Mouse (Mus musculus) c-Kit-positive CD71-negative TER-119-negative erythroid progenitor cells, embryonic 14.5 days (primary cell): ENCODE data around the gene Col18a1.

ENCODE experiments used
- DNase-seq: peaks from one replicate; pipeline ENCODE4 v3.0.0-alpha.2; 2013; ENCODE audit warnings: low read depth

Gene Col18a1

DNA sequence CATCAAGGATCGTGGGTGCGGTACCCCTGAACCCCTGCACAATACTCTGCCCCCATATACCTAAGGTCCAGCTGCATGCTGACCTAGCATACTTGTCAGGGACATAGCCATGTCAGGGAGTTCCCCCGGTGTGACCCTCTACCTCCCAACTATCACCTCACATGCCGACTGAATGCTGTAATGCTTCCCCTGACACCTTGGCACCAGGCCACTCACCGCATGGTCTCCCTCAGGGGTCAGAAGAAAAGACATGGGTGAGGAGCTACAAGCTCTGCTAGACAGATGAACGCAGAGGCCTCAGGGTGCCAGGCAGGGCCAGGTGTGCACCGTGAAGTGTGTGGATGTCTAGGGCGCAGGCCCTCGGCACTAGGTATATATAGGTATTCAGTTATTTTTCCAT lies 56.3 kb downstream of the Col18a1 start:
- DNase-seq = no peak

GRCm38 (mm10) chr10:77108106-77108505 lies 58.2 kb downstream of the Col18a1 start:
- DNase-seq = no peak

GRCm38 (mm10) chr10:77104327-77104726 lies 62.0 kb downstream of the Col18a1 start:
- no peak for DNase-seq

GRCm38 (mm10) chr10:77103689-77104088 lies 62.7 kb downstream of the Col18a1 start:
- DNase-seq = no peak

- DNase-seq = no peak
These were observed 66.6 kb downstream of the Col18a1 start for GRCm38 (mm10) chr10:77099777-77100176.

DNA sequence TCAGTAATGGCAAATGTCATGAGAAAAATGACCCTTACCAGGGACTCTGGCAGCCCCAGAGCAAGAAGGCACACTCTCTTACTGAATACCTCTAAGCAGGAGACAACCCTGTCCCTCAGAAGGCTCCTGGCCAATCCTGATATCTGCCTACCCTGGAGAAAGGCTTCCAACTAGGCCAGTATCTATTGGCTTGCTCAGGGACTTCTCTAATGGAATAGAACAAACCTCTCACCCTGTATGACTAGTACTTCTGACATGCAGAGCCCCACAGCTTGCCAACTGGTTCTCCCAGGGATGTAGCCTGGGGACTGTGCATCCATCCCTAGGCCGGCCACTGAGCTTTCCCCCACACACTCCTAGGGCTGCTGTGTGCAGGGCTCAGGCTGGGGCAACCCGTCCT lies 67.7 kb downstream of the Col18a1 start:
- DNase-seq = no peak

DNA sequence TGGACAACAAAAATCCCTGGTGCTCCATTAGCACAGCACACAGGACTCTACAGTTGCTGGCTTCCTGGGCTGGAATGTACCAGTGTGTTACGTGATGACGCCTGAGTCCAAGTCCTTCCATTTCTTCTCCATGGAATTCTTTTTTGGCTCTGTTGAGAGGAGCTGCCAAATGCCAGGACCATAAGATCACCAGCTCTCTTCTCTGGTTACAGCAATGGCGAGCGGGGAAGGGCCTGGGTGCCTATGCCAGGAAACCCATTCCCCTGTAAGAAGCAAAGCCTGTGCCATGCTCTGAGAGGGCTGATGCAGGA lies 68.5 kb downstream of the Col18a1 start:
- DNase-seq = no peak

DNA sequence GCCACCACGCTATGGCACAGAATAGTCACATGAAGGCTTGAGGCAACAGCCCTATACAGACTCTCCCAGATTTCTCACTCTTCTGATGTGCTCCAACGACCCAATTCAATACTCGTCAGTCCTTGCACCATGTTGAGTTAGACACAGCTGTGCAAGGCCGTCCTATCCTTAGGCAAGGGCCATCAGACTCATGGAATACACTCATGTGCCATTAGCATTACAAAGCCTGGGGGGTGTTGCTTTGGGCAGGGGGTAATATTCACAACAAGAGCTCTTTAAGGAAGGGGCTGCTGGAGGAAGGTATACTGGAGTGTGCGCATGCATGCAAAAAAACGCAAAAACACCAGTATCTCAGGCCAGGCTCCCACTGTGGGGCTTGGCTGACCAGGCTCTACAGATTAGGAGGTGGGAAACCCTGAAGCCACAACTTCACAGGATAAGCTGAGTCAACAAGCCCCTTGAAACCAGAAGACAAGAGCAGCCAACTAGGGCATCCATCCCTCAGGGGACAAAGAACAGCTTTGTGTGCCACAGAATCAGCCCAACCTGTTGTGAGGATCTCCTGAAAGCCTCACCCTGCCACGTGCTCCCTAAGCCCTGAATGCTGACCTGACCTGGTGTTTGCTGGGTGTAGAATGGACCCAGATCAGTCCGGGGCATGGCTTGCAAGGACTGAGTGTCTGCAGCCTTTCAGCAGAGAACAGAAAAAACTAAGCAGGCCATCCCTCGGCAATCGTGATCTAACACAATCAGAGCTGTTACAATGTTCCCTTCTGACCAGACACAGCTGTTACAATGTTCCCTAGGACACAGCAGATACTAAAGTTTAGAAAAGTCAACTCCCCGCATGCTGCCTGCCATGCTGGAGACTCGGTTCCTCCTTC lies 69.1 kb downstream of the Col18a1 start:
- DNase-seq = no peak

DNA sequence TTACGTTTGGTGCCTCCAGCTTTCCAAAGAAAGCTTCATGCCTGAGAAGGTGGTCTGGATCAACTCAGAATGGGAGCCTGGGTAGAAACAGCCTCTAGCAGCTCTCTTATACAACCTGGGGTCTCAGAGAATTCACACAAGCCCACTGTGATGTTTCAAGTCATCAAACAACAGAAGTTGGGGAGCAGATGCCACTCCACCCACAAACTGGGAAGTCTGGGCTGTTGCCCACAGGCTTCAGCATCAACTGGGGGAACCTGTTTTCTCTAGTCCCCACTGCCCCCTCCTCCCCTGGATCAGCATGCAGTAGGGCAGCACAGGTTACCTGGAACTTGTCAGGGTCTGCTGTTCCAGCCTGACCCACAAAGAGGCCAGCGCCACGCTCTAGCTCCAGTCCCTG lies 70.7 kb downstream of the Col18a1 start:
- no peak for DNase-seq

DNA sequence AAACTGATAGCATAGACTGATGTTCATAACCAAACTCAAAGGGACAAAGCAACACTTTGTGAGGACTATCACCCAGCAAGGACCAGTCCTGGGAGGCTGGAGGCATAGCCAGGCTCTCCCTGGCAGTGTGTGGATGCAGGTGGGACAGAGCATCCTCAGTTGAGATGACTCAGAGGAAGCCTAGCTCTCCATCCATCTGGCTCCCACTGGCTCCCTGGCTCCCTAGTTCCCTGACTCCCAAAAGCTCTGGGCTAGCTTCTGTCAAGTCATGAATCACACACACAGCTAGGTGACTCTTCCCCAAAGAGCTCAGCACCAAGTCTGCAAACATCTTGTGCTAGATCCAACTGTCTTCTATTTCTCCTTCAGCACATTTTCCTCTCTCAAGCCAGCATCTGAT lies 72.5 kb downstream of the Col18a1 start:
- no peak for DNase-seq

DNA sequence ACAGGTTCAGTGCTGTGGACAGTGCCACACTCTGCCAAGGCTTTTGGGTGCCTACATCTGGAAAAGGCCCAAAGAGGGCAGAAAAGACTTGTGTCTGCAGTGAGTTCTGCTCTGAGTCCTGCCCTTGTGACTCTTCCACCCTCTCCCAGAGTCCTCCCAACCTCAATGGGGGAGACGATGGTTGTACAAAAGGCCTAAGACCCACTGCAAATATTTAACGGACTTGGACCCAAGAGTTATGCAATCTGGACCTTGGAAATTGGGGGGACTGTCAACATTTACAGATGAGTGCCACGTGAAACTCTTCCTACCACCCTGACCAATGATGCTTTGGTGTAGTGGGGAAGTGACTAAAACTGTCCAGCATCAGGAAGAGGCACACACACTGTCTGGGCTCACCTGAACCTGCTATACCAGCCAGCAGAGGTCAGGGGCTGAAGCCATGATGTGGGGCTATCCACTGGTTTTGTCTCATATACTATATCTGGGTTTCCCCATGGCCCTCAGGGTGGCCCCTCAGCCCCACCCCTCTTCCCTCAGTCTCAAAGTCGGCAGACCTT lies 74.7 kb downstream of the Col18a1 start:
- DNase-seq = no peak

DNA sequence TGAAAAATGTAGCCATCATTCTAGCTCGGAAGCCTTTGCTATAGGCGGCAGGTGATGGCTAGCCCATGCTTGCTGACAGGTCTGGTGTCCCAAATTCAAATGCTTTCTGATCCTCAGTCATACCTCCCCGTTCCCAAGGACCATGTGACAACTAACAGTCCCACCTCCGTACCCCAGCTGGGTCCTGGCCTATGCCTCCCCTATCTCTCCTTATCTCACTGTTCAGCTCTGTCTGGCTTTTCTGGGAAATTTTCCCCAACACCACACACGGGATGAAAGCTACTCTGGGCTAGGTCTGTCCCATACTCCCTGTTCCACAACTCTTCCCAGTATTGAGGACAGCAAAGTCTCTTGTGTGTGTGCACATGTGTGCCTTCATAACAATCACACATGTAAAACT lies 76.3 kb downstream of the Col18a1 start:
- no peak for DNase-seq

- DNase-seq = no peak
These were observed 77.0 kb downstream of the Col18a1 start for GRCm38 (mm10) chr10:77089336-77089735.

GRCm38 (mm10) chr10:77084568-77084967 lies 81.8 kb downstream of the Col18a1 start:
- no peak for DNase-seq

- DNase-seq = no peak
These were observed 83.4 kb downstream of the Col18a1 start for GRCm38 (mm10) chr10:77082921-77083320.

DNA sequence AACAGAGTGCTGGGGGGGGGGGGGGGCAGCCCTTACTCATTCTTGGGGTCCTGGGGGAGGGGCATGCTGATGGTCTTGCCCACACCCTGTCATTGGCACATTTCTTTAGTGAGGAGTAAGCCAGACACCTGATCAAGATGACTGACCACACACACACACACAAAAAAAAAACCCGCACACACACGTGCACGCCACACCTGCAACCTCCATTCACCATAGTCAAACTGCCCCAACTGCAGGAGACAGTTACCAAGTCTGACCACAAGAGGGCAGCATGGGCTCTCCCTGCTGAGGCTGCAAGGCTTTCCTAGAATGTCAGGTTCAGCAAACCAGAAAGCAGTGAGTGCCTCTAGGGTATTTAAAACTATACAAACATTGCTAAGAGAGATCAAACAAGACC lies 83.9 kb downstream of the Col18a1 start:
- DNase-seq = peak; percentile 49

DNA sequence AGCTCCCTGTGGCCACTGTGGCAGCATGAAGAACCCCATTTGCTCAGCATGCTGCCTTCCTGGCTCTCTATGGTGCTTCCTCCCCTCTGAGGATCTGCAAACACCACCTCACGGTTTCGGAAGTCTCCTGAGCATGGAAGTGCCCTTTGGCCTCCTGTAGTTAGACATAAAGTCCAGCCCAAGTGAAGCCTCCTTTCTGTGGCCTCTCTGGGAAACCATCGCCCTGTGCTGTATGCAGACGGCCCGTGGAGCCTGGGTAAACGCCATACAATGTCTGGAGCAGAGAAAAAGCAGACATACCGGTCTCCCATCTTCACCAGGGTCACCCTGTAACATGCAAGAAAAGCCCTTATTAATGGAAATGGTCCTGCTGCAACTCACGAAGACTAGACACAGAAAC lies 87.4 kb downstream of the Col18a1 start:
- no peak for DNase-seq

- no peak for DNase-seq
These were observed 87.9 kb downstream of the Col18a1 start for GRCm38 (mm10) chr10:77078456-77078855.

- no peak for DNase-seq
These were observed 91.9 kb downstream of the Col18a1 start for GRCm38 (mm10) chr10:77074276-77074974.

DNA sequence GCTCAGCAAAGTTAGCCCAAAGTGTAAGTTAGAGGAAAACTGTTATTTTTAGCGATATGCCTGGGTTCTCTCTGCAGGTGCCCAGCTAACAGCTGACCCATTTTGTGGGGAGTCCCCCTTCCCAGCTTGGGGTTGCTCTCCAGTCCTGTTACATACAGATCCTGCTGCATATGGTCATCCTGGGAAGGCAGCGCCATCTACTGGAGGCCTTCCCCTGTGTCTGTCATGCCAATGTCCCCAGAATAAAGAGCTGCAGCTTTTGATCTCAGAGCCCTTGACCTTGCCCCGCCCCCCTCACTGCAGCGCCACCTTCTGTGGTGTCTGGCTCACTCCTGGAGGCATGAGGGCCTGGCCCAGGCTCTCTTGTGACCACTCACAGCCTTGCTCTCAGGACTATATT lies 96.3 kb downstream of the Col18a1 start:
- peak; percentile 60 for DNase-seq

- DNase-seq = no peak
These were observed 97.9 kb downstream of the Col18a1 start for GRCm38 (mm10) chr10:77068469-77068868.

DNA sequence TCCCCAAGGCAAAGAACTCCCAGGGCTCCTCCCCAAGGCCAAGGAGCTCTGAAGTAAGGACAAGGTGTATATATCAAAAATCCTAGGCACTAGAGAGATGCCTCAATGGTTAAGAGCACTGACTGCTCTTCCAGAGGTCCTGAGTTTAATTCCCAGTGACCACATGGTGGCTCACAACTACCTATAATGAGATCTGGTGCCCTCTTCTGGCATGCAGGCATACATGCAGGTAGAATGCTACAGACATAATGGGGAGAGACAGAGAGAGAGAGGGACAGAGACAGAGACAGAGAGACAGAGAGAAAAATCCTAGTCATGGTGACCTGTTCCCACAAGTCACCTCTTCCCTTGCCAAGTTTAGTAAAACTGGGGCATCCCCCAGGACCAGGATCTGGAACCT lies 101.7 kb downstream of the Col18a1 start:
- DNase-seq = no peak

DNA sequence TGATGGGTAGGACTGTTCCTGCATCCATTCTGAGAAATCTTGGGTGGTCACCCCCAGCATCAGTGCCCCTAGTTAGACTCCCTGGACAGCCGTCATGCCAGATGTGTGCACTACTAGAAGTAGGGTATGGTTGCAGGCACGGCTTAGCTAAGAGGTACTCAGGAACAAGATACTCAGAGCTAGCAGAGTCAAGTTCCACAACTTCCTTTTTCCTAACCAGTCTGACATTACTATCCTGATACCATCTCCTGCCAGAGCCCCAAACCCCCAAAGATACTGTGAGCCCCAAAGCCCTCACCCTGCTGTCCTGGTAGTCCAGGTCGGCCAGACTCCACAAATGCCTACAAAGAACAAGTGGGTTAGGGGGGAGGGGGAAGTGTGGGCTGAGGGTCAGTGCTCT lies 102.1 kb downstream of the Col18a1 start:
- DNase-seq = no peak
